Mouse (Mus musculus) layer of hippocampus, adult 9-11 months (tissue): ENCODE measurements around the gene Ncs1.
A peak's percentile ranks its signal among the peaks of the same experiment; 100 is the strongest.

Source experiments
- DNase-seq: peaks from one replicate; pipeline ENCODE4 v3.0.0; 2022

Gene Ncs1

GRCm38 (mm10) chr2:31282266-31282665 is 36.6 kb downstream of the Ncs1 start:
- no peak for DNase-seq

- DNase-seq = peak; percentile 60
These were observed 37.3 kb downstream of the Ncs1 start for GRCm38 (mm10) chr2:31282880-31283279.

GRCm38 (mm10) chr2:31284531-31284930 is 38.9 kb downstream of the Ncs1 start:
- no peak for DNase-seq

GRCm38 (mm10) chr2:31291421-31291820 is 45.8 kb downstream of the Ncs1 start:
- no peak for DNase-seq

GRCm38 (mm10) chr2:31294985-31295384 is 49.4 kb downstream of the Ncs1 start:
- DNase-seq = peak; percentile 66

- DNase-seq = no peak
These were observed 50.8 kb downstream of the Ncs1 start for GRCm38 (mm10) chr2:31296395-31296794.

- peak; percentile 56 for DNase-seq
These were observed 52.1 kb downstream of the Ncs1 start for GRCm38 (mm10) chr2:31297602-31298268.

- no peak for DNase-seq
These were observed 53.2 kb downstream of the Ncs1 start for GRCm38 (mm10) chr2:31298814-31299213.

- DNase-seq = no peak
These were observed 53.6 kb downstream of the Ncs1 start for GRCm38 (mm10) chr2:31299266-31299665.

GRCm38 (mm10) chr2:31299996-31300395 is 54.4 kb downstream of the Ncs1 start:
- no peak for DNase-seq

GRCm38 (mm10) chr2:31303177-31303576 is 57.6 kb downstream of the Ncs1 start:
- no peak for DNase-seq

GRCm38 (mm10) chr2:31304191-31304590 is 58.6 kb downstream of the Ncs1 start:
- no peak for DNase-seq

GRCm38 (mm10) chr2:31304801-31305665 is 59.4 kb downstream of the Ncs1 start:
- DNase-seq = no peak

GRCm38 (mm10) chr2:31305684-31306083 is 60.1 kb downstream of the Ncs1 start:
- no peak for DNase-seq

- DNase-seq = no peak
These were observed 62.6 kb downstream of the Ncs1 start for GRCm38 (mm10) chr2:31308257-31308656.

- DNase-seq = no peak
These were observed 63.9 kb downstream of the Ncs1 start for GRCm38 (mm10) chr2:31309549-31309948.

GRCm38 (mm10) chr2:31314007-31314465 is 68.4 kb downstream of the Ncs1 start, which contains the start of gene Hmcn2:
Gene Hmcn2, plus strand, starts transcription at chr2:31314415.
- DNase-seq = no peak

GRCm38 (mm10) chr2:31318162-31318561 is 72.5 kb downstream of the Ncs1 start:
- DNase-seq = no peak

- no peak for DNase-seq
These were observed 73.6 kb downstream of the Ncs1 start for GRCm38 (mm10) chr2:31319200-31319599.

- no peak for DNase-seq
These were observed 81.6 kb downstream of the Ncs1 start for GRCm38 (mm10) chr2:31327186-31327585.

- DNase-seq = peak; percentile 25
These were observed 92.2 kb downstream of the Ncs1 start for GRCm38 (mm10) chr2:31337706-31338330.

- no peak for DNase-seq
These were observed 94.2 kb downstream of the Ncs1 start for GRCm38 (mm10) chr2:31339826-31340225.

- no peak for DNase-seq
These were observed 96.3 kb downstream of the Ncs1 start for GRCm38 (mm10) chr2:31341726-31342535.
